Mouse (Mus musculus): ENCODE measurements around the gene Gm49711. TPM values are rescaled to one million over a fixed set of nuclear protein-coding genes. Genes with fewer than 3 reads are reported as not detected.

Gm49711 gene
- polyA plus RNA-seq, 1 experiment from 2014 or later, result 0.56 TPM

- Histone ChIP-seq H3K9me3 (ENCODE audit: control insufficient read depth, low read length) (no peaks in the 10 kb centered on the region), H3K36me3 (ENCODE audit: control insufficient read depth, insufficient read depth, low read length) (no peaks in the 10 kb centered on the region), H3K9ac (replicated peaks; ENCODE audit: low read depth, low read length) (no peak overlapping the region), H3K4me3 (ENCODE audit: low read depth, low read length) (no peak overlapping the region), H3K4me1 (ENCODE audit: control insufficient read depth, insufficient read depth, low read length) (no peaks in the 10 kb centered on the region), H3K4me2 (ENCODE audit: low read depth, low read length) (no peak overlapping the region), H3K27ac (ENCODE audit: low read depth, low read length) (no peak overlapping the region), H3K27me3 (ENCODE audit: control insufficient read depth, insufficient read depth, low read length) (no peaks in the 10 kb centered on the region)
- WGBS, result 82% methylated on average over 3 of the region's 3 CpGs
- no peak for ATAC-seq (ENCODE audit: low read depth)
Observed at GRCm38 (mm10) chr16:92105631-92106030, 47.5 kb downstream of the Gm49711 start.

- H3K27ac ChIP-seq (ENCODE audit: low read depth, low read length), result no peak overlapping the region
- no peak for ATAC-seq (ENCODE audit: low read depth)
- H3K4me2 ChIP-seq (ENCODE audit: low read depth, low read length), result no peak overlapping the region
- H3K9me3 ChIP-seq (ENCODE audit: control insufficient read depth, low read length), result no peaks in the 10 kb centered on the region
- WGBS, result 90% methylated on average over 5 of the region's 5 CpGs
- no peak overlapping the region for H3K9ac ChIP-seq (replicated peaks; ENCODE audit: low read depth, low read length)
- H3K36me3 ChIP-seq (ENCODE audit: control insufficient read depth, insufficient read depth, low read length), result no peaks in the 10 kb centered on the region
- no peaks in the 10 kb centered on the region for H3K27me3 ChIP-seq (ENCODE audit: control insufficient read depth, insufficient read depth, low read length)
- no peak overlapping the region for H3K4me3 ChIP-seq (ENCODE audit: low read depth, low read length)
- no peaks in the 10 kb centered on the region for H3K4me1 ChIP-seq (ENCODE audit: control insufficient read depth, insufficient read depth, low read length)
Observed at GRCm38 (mm10) chr16:92107346-92107745, 49.2 kb downstream of the Gm49711 start.

DNA sequence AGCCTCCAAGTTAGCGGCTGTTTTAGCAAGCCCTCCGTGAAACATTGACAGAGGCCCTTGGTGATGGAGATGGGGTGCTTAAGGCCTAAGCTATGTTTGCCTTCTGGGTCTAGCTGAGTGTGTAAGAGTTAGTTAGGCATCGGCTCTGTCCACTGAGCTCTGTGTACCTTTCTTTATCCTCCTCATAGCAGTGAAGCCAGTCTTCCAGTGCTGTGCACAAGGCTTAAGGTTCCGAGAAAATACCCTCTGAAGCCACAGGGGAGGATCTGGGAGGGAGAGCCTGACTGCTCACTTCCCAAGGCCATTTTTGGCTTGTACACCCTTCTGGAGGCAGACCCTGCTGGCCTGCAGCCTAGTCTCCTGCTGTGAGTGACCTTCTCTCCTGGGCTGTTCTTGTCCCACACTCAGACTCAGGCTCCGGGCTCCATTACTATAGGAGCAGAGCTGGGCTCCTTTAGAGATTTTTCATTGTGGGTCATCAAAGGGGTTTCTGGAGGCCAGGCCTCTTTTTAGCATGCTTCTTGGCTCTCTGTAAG lies 56.7 kb downstream of the Gm49711 start:
- ATAC-seq (ENCODE audit: low read depth), result no peak; the same call in 1 of the 2 replicates
- no peaks in the 10 kb centered on the region for H3K27me3 ChIP-seq (ENCODE audit: control insufficient read depth, insufficient read depth, low read length)
- peaks cover 18% of the 10 kb centered on the region for H3K4me1 ChIP-seq (ENCODE audit: control insufficient read depth, insufficient read depth, low read length)

DNA sequence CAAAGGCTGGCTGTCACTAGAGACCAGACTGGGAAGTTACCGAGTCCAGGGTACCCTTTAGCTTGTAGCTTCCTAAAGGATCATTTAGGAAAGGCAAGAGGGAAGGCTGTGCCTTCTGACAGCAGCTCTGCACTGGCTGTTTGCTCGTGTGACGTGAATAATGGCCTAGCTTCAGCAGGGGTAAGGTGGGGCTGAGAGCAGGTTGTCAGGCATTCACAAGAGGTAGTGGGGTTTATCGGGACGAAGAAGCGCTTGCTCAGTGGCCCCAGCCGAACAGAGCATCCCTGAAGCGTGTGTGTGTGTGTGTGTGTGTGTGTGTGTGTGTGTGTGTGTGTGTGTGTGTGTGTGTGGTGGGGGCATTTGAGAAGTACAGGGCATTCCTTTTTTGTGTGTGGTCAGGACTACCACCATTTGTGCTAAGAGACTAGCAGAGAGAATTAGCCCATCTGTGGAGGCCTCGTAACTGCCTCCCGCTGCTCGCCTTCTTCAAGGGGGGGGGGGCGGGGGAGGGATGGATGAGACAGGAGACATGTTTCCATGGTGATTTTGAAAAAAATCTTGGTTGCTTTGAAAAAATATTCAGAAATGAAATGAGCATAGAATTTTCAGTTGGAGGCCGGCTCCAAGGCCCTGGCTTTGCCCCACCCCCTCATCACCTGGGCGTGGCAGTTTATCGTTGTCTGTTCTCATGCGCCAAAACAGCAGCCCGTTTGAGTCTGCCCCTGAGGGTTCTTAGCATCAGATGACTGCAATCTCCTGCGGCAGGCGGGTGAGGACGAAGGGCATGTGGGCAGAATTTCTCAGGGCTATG lies 57.7 kb downstream of the Gm49711 start:
- H3K27ac ChIP-seq (ENCODE audit: low read depth, low read length), result peak overlapping the region; percentile 74
- H3K4me1 ChIP-seq (ENCODE audit: control insufficient read depth, insufficient read depth, low read length), result peaks cover 18% of the 10 kb centered on the region
- no peaks in the 10 kb centered on the region for H3K36me3 ChIP-seq (ENCODE audit: control insufficient read depth, insufficient read depth, low read length)
- peak; percentile 60 for ATAC-seq (ENCODE audit: low read depth)
- H3K9me3 ChIP-seq (ENCODE audit: control insufficient read depth, low read length), result no peaks in the 10 kb centered on the region
- H3K9ac ChIP-seq (replicated peaks; ENCODE audit: low read depth, low read length), result 0 out of 2 replicates have a peak overlapping the region, but pooled peaks have one; percentile 7
- H3K27me3 ChIP-seq (ENCODE audit: control insufficient read depth, insufficient read depth, low read length), result no peaks in the 10 kb centered on the region
- no peak overlapping the region for H3K4me3 ChIP-seq (ENCODE audit: low read depth, low read length)
- peak overlapping the region; percentile 35 for H3K4me2 ChIP-seq (ENCODE audit: low read depth, low read length)
- WGBS, result 15% methylated on average over 19 of the region's 20 CpGs

More for the DNA sequence above, 56.7 kb downstream of the Gm49711 start:
- Histone ChIP-seq H3K27ac (ENCODE audit: low read depth, low read length) (peak overlapping the region; percentile 36; the same call in 1 of the 2 replicates), H3K9ac (replicated peaks; ENCODE audit: low read depth, low read length) (no peak overlapping the region), H3K9me3 (ENCODE audit: control insufficient read depth, low read length) (no peaks in the 10 kb centered on the region), H3K36me3 (ENCODE audit: control insufficient read depth, insufficient read depth, low read length) (no peaks in the 10 kb centered on the region), H3K4me3 (ENCODE audit: low read depth, low read length) (no peak overlapping the region), H3K4me2 (ENCODE audit: low read depth, low read length) (no peak overlapping the region)
- 77% methylated on average over 5 of the region's 5 CpGs for WGBS

DNA sequence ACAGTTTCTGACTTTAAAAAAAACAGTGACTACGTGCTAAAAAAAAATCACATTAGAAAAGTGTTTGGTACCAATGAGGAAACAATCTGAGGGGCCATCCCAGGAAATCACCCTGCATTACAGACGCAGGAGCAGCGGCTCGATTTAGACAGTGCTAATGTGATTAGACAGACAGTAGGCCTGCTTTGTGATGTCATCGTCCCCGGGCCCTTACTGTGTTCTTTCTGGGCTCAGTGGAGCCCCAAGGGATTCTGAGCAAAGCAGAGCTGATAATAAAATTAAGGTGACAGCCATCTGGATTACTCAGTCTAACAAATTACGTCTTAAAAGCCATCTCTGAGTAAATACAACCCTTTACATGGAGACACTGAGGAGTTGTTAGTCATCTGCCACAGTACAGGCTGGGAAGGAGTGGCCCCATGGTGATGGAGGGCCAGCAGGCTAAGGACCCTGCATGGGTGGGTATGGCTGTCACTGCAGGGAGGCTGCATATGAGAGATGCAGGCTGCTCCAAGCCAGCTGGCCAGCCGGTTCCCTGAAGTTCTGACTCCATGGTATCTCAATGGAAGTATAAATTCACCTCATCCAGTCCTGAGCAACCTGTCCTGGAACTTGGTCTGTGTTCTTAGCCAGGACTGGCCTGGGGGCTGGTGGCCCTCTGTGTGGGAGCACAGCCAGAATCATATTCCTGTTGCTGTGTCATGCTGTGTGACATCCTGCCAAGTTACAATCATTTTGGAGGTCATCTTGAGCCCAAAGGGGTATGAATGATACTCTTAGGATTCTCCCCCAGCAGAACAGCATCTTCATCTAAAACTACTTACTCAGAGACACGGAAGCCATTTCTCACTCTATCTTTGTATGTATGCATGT lies 59.5 kb downstream of the Gm49711 start:
- no peak overlapping the region for H3K4me3 ChIP-seq (ENCODE audit: low read depth, low read length)
- no peak overlapping the region for H3K9ac ChIP-seq (replicated peaks; ENCODE audit: low read depth, low read length)
- ATAC-seq (ENCODE audit: low read depth), result peak; percentile 47; the same call in 1 of the 2 replicates
- 51% methylated on average over 9 of the region's 9 CpGs for WGBS
- H3K27ac ChIP-seq (ENCODE audit: low read depth, low read length), result no peak overlapping the region
- H3K36me3 ChIP-seq (ENCODE audit: control insufficient read depth, insufficient read depth, low read length), result no peaks in the 10 kb centered on the region
- peaks cover 18% of the 10 kb centered on the region for H3K4me1 ChIP-seq (ENCODE audit: control insufficient read depth, insufficient read depth, low read length)
- H3K4me2 ChIP-seq (ENCODE audit: low read depth, low read length), result no peak overlapping the region
- no peaks in the 10 kb centered on the region for H3K27me3 ChIP-seq (ENCODE audit: control insufficient read depth, insufficient read depth, low read length)
- H3K9me3 ChIP-seq (ENCODE audit: control insufficient read depth, low read length), result no peaks in the 10 kb centered on the region

- Histone ChIP-seq H3K27ac (ENCODE audit: low read depth, low read length) (no peak overlapping the region), H3K9me3 (ENCODE audit: control insufficient read depth, low read length) (no peaks in the 10 kb centered on the region), H3K9ac (replicated peaks; ENCODE audit: low read depth, low read length) (no peak overlapping the region), H3K4me2 (ENCODE audit: low read depth, low read length) (no peak overlapping the region), H3K4me1 (ENCODE audit: control insufficient read depth, insufficient read depth, low read length) (peaks cover 18% of the 10 kb centered on the region), H3K36me3 (ENCODE audit: control insufficient read depth, insufficient read depth, low read length) (no peaks in the 10 kb centered on the region), H3K4me3 (ENCODE audit: low read depth, low read length) (no peak overlapping the region), H3K27me3 (ENCODE audit: control insufficient read depth, insufficient read depth, low read length) (no peaks in the 10 kb centered on the region)
- WGBS, result 45% methylated on average over 13 of the region's 13 CpGs
- ATAC-seq (ENCODE audit: low read depth), result no peak
Observed at GRCm38 (mm10) chr16:92119013-92119515, 60.9 kb downstream of the Gm49711 start.

DNA sequence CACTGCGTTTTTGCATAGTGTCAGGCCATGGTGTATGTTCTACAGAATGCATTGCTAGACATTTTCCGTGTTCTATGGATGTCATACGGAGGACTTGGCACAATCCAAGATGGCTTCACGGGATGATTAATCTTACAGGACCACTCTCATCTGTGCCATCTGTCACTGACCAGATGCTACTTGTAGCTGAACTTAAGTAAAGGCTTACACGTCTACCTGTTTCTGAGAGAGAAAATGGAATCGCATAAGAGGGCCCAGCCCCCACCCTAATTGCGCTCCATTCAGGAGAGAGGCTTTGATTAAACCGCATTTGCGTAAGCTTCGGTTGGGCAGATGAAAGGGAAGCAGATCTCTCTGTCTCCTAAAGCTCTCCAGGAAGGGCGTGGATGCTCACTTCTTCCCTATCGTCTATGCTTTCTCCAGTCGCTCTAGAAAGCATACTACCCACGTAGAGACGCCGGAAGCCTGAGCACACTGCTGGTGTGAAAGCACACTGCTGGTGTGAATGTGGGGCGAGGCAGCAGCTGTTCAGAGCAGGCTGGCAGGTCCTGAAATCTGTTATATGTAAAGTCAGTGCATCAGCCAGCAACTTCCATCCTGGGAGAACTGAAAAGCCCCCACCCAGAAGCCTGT lies 62.9 kb downstream of the Gm49711 start:
- no peak for ATAC-seq (ENCODE audit: low read depth)
- no peak overlapping the region for H3K4me3 ChIP-seq (ENCODE audit: low read depth, low read length)
- H3K36me3 ChIP-seq (ENCODE audit: control insufficient read depth, insufficient read depth, low read length), result no peaks in the 10 kb centered on the region
- no peak overlapping the region for H3K27ac ChIP-seq (ENCODE audit: low read depth, low read length)
- H3K4me2 ChIP-seq (ENCODE audit: low read depth, low read length), result no peak overlapping the region
- H3K9ac ChIP-seq (replicated peaks; ENCODE audit: low read depth, low read length), result no peak overlapping the region
- peaks cover 9% of the 10 kb centered on the region; the same call in 1 of the 2 replicates for H3K4me1 ChIP-seq (ENCODE audit: control insufficient read depth, insufficient read depth, low read length)
- WGBS, result 60% methylated on average over 17 of the region's 17 CpGs
- H3K27me3 ChIP-seq (ENCODE audit: control insufficient read depth, insufficient read depth, low read length), result no peaks in the 10 kb centered on the region
- H3K9me3 ChIP-seq (ENCODE audit: control insufficient read depth, low read length), result no peaks in the 10 kb centered on the region

GRCm38 (mm10) chr16:92127226-92127625 lies 69.1 kb downstream of the Gm49711 start:
- no peak overlapping the region for H3K4me3 ChIP-seq (ENCODE audit: low read depth, low read length)
- H3K4me2 ChIP-seq (ENCODE audit: low read depth, low read length), result no peak overlapping the region
- no peak for ATAC-seq (ENCODE audit: low read depth)
- H3K27ac ChIP-seq (ENCODE audit: low read depth, low read length), result no peak overlapping the region
- 43% methylated on average over 4 of the region's 4 CpGs for WGBS
- no peaks in the 10 kb centered on the region for H3K27me3 ChIP-seq (ENCODE audit: control insufficient read depth, insufficient read depth, low read length)
- H3K9me3 ChIP-seq (ENCODE audit: control insufficient read depth, low read length), result no peaks in the 10 kb centered on the region
- H3K4me1 ChIP-seq (ENCODE audit: control insufficient read depth, insufficient read depth, low read length), result no peaks in the 10 kb centered on the region
- H3K9ac ChIP-seq (replicated peaks; ENCODE audit: low read depth, low read length), result no peak overlapping the region
- no peaks in the 10 kb centered on the region for H3K36me3 ChIP-seq (ENCODE audit: control insufficient read depth, insufficient read depth, low read length)

All from neural tube, embryonic 14.5 days (tissue).